Mouse (Mus musculus) myocyte (in vitro differentiated cells): ENCODE results near the gene Adamts16. TPM values are rescaled to one million over a fixed set of nuclear protein-coding genes. Genes with fewer than 3 reads are reported as not detected.

Experiments used
- H3K27me3 ChIP-seq: one replicate; pipeline ENCODE4 v1.6.1; 2011; ENCODE audit not compliant: control insufficient read depth, insufficient read depth, insufficient read length
- H3K36me3 ChIP-seq: one replicate; pipeline ENCODE4 v1.6.1; 2011; ENCODE audit not compliant: control insufficient read depth, insufficient read depth
- H3K4me2 ChIP-seq: one replicate; pipeline ENCODE4 v1.6.1; 2011; ENCODE audit warnings: low read depth, control low read depth
- H3K4me3 ChIP-seq: one replicate; pipeline ENCODE4 v1.5.1; 2011; ENCODE audit warnings: mild to moderate bottlenecking, control low read depth, moderate library complexity
- H3K79me2 ChIP-seq: one replicate; pipeline ENCODE4 v1.6.1; 2011; ENCODE audit not compliant: control insufficient read depth, insufficient read depth
- H3ac ChIP-seq: one replicate; pipeline ENCODE4 v1.6.1; 2011; ENCODE audit not compliant: control insufficient read depth, insufficient read length
- CEBPB ChIP-seq: IDR thresholded peaks from 2 replicates; pipeline ENCODE4 v1.6.1; 2011; ENCODE audit warnings: mild to moderate bottlenecking, moderate library complexity; ENCODE audit not compliant: poor library complexity, insufficient read depth, severe bottlenecking
- E2F4 ChIP-seq: IDR thresholded peaks from one replicate; pipeline ENCODE4 v1.6.1; 2011; ENCODE audit warnings: mild to moderate bottlenecking, control low read depth, moderate library complexity; ENCODE audit not compliant: insufficient read depth
- MAX ChIP-seq: IDR thresholded peaks from one replicate; pipeline ENCODE4 v1.6.1; 2011; ENCODE audit warnings: low read depth, mild to moderate bottlenecking, control low read depth
- MYOD1 ChIP-seq, 3 experiments: IDR thresholded peaks; one replicate each; pipeline ENCODE4 v1.6.1; 2011; ENCODE audit warnings: control low read depth in 2 of 3, low read depth in 2 of 3, mild to moderate bottlenecking in 2 of 3, moderate library complexity in 1 of 3; ENCODE audit not compliant: insufficient read length in 2 of 3, control insufficient read depth in 1 of 3
- MYOG ChIP-seq, 3 experiments: IDR thresholded peaks; one replicate each; pipeline ENCODE4 v1.6.1; 2011; ENCODE audit warnings: control low read depth in 2 of 3, low read depth in 2 of 3, mild to moderate bottlenecking in 2 of 3; ENCODE audit not compliant: insufficient read length in 2 of 3, control insufficient read depth in 1 of 3, insufficient read depth in 1 of 3
- POLR2A ChIP-seq: IDR thresholded peaks from one replicate; pipeline ENCODE4 v1.6.1; 2011; ENCODE audit warnings: low read depth, mild to moderate bottlenecking, control low read depth, moderate library complexity; ENCODE audit not compliant: insufficient read length
- POLR2AphosphoS2 ChIP-seq: IDR thresholded peaks from one replicate; pipeline ENCODE4 v1.6.1; 2011; ENCODE audit warnings: low read depth, control low read depth; ENCODE audit not compliant: insufficient read length
- REST ChIP-seq: IDR thresholded peaks from one replicate; pipeline ENCODE4 v1.6.1; 2011; ENCODE audit warnings: mild to moderate bottlenecking, control low read depth, moderate library complexity; ENCODE audit not compliant: insufficient read depth, insufficient read length
- SRF ChIP-seq: IDR thresholded peaks from one replicate; pipeline ENCODE4 v1.6.1; 2011; ENCODE audit warnings: low read depth; ENCODE audit not compliant: control insufficient read depth, insufficient read length
- TCF12 ChIP-seq: IDR thresholded peaks from one replicate; pipeline ENCODE4 v1.6.1; 2011; ENCODE audit warnings: mild to moderate bottlenecking, control low read depth; ENCODE audit not compliant: poor library complexity, insufficient read depth, severe bottlenecking
- TCF3 ChIP-seq: IDR thresholded peaks from one replicate; pipeline ENCODE4 v1.6.1; 2011; ENCODE audit warnings: low read depth, control low read depth; ENCODE audit not compliant: insufficient read length
- USF1 ChIP-seq: IDR thresholded peaks from one replicate; pipeline ENCODE4 v1.6.1; 2011; ENCODE audit warnings: low read depth, mild to moderate bottlenecking, control low read depth, moderate library complexity
- polyA plus RNA-seq: library from polyadenylated mRNA; unstranded; fragments of >200 nt; fragmentation: generic; extraction: Trizol; gene quantifications from one replicate; pipeline ENCODE4 v1.2.1, GENCODE M21; 2012; ENCODE audit warnings: missing spikeins

Adamts16 gene
- polyA plus RNA-seq, 1 experiment: 0.67 TPM

- Histone ChIP-seq H3K27me3 (no peaks in the 10 kb centered on the region), H3K4me3 (no peak overlapping the region), H3K4me2 (no peak overlapping the region), H3K79me2 (no peaks in the 10 kb centered on the region), H3ac (no peak overlapping the region), H3K36me3 (no peaks in the 10 kb centered on the region)
- no peak for TF ChIP-seq TCF12
These were observed 107.0 kb downstream of the Adamts16 start for GRCm38 (mm10) chr13:70734640-70735039.

GRCm38 (mm10) chr13:70733911-70734310 lies 107.7 kb downstream of the Adamts16 start:
- no peaks in the 10 kb centered on the region for H3K36me3 ChIP-seq
- H3K4me3 ChIP-seq: no peak overlapping the region
- H3K27me3 ChIP-seq: no peaks in the 10 kb centered on the region
- no peak overlapping the region for H3ac ChIP-seq
- no peaks in the 10 kb centered on the region for H3K79me2 ChIP-seq
- H3K4me2 ChIP-seq: peak overlapping the region; percentile 12
- TF ChIP-seq POLR2A: no peak
- TF ChIP-seq E2F4: no peak
- no peak for TF ChIP-seq USF1
- no peak for TF ChIP-seq TCF3
- TF ChIP-seq SRF: no peak
- TF ChIP-seq CEBPB: peak; percentile 72
- TF ChIP-seq TCF12: no peak

- H3K4me3 ChIP-seq: no peak overlapping the region
- TF ChIP-seq POLR2AphosphoS2: no peak
- no peak for TF ChIP-seq REST
- TF ChIP-seq SRF: no peak
- no peak for TF ChIP-seq MAX
- TF ChIP-seq MYOD1 (IDR thresholded peaks at IDR 0.05; ENCODE audit: control insufficient read depth in 1 of 3, insufficient read length in 2 of 3, low read depth in 2 of 3): no peak
- H3ac ChIP-seq: no peak overlapping the region
- H3K36me3 ChIP-seq: no peaks in the 10 kb centered on the region
- peak overlapping the region; percentile 12 for H3K4me2 ChIP-seq
- H3K27me3 ChIP-seq: no peaks in the 10 kb centered on the region
- H3K79me2 ChIP-seq: no peaks in the 10 kb centered on the region
These were observed 108.4 kb downstream of the Adamts16 start for GRCm38 (mm10) chr13:70733206-70733605.

GRCm38 (mm10) chr13:70732781-70733180 lies 108.8 kb downstream of the Adamts16 start:
- no peak overlapping the region for H3K4me3 ChIP-seq
- TF ChIP-seq MAX: no peak
- no peak for TF ChIP-seq TCF3
- no peak for TF ChIP-seq USF1
- no peak for TF ChIP-seq TCF12
- TF ChIP-seq POLR2A: no peak
- no peak for TF ChIP-seq CEBPB
- no peak for TF ChIP-seq E2F4
- TF ChIP-seq SRF: no peak
- TF ChIP-seq POLR2AphosphoS2: no peak
- TF ChIP-seq MYOD1 (IDR thresholded peaks at IDR 0.05; ENCODE audit: control insufficient read depth in 1 of 3, insufficient read length in 2 of 3, low read depth in 2 of 3): no peak
- H3ac ChIP-seq: no peak overlapping the region

GRCm38 (mm10) chr13:70731349-70731748 lies 110.3 kb downstream of the Adamts16 start:
- TF ChIP-seq SRF: no peak
- TF ChIP-seq MAX: no peak
- TF ChIP-seq MYOG (IDR thresholded peaks at IDR 0.05; ENCODE audit: control insufficient read depth in 1 of 3, insufficient read depth in 1 of 3, insufficient read length in 2 of 3, low read depth in 2 of 3): no peak
- TF ChIP-seq MYOD1 (IDR thresholded peaks at IDR 0.05; ENCODE audit: control insufficient read depth in 1 of 3, insufficient read length in 2 of 3, low read depth in 2 of 3): peak in 2 of 3 experiments; percentile 49 to 74
- no peak for TF ChIP-seq TCF3
- TF ChIP-seq USF1: no peak
- TF ChIP-seq POLR2A: no peak
- peak; percentile 69 for TF ChIP-seq CEBPB
- TF ChIP-seq POLR2AphosphoS2: no peak
- TF ChIP-seq E2F4: no peak
- TF ChIP-seq TCF12: peak; percentile 42
- Histone ChIP-seq H3K4me3 (no peak overlapping the region), H3K79me2 (no peaks in the 10 kb centered on the region), H3K36me3 (no peaks in the 10 kb centered on the region), H3K4me2 (peak overlapping the region; percentile 64), H3K27me3 (no peaks in the 10 kb centered on the region), H3ac (no peak overlapping the region)

More at GRCm38 (mm10) chr13:70732781-70733180, 108.8 kb downstream of the Adamts16 start:
- Histone ChIP-seq H3K27me3 (no peaks in the 10 kb centered on the region), H3K4me2 (no peak overlapping the region), H3K36me3 (no peaks in the 10 kb centered on the region), H3K79me2 (no peaks in the 10 kb centered on the region)

- Histone ChIP-seq H3ac (no peak overlapping the region), H3K79me2 (no peaks in the 10 kb centered on the region), H3K4me3 (no peak overlapping the region), H3K27me3 (no peaks in the 10 kb centered on the region), H3K4me2 (peak overlapping the region; percentile 64), H3K36me3 (no peaks in the 10 kb centered on the region)
- TF ChIP-seq E2F4 (no peak), SRF (no peak), TCF12 (peak; percentile 50), MYOG (IDR thresholded peaks at IDR 0.05; ENCODE audit: control insufficient read depth in 1 of 3, insufficient read depth in 1 of 3, insufficient read length in 2 of 3, low read depth in 2 of 3) (peak in 2 of 3 experiments; percentile 64 to 69), MYOD1 (IDR thresholded peaks at IDR 0.05; ENCODE audit: control insufficient read depth in 1 of 3, insufficient read length in 2 of 3, low read depth in 2 of 3) (peak in 2 of 3 experiments; percentile 84), USF1 (no peak), POLR2AphosphoS2 (no peak), TCF3 (no peak), CEBPB (peak; percentile 43; the same call in 1 of the 2 replicates)
These were observed 111.6 kb downstream of the Adamts16 start for GRCm38 (mm10) chr13:70729996-70730395.
